Mouse (Mus musculus): ENCODE data around the gene Oscar.

Gene Oscar

DNA sequence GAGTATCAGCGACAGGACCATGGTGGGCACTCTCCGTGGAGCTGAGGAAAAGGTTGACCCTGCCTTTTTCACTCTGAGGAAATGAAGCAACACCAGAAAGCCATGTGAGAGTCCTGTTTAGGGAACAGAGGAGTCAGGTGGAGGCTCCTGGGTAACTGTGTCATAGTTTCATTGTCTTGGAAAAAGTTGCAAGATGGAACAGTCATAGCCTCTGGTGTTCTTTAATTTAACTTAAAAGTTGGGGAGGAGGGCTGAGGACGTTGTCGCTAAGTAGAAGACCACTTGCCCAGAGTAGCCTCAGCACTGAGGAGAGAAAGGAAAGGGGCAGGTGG is at the start of gene Oscar:
Gene Oscar, minus strand, starts transcription at position 101 of the 332 bp plus-strand sequence.
- DNase-seq (ENCODE audit: low read depth, low spot score) = no peak

- DNase-seq (ENCODE audit: low read depth, low spot score) = peak; percentile 95
Observed at GRCm38 (mm10) chr7:3665215-3666114, 49.5 kb upstream of the Oscar start, which contains the start of gene Leng1. Leng1 (minus strand) TSS chr7:3665840.

GRCm38 (mm10) chr7:3664524-3665214 is 48.7 kb upstream of the Oscar start:
- no peak for DNase-seq (ENCODE audit: low read depth, low spot score)

DNA sequence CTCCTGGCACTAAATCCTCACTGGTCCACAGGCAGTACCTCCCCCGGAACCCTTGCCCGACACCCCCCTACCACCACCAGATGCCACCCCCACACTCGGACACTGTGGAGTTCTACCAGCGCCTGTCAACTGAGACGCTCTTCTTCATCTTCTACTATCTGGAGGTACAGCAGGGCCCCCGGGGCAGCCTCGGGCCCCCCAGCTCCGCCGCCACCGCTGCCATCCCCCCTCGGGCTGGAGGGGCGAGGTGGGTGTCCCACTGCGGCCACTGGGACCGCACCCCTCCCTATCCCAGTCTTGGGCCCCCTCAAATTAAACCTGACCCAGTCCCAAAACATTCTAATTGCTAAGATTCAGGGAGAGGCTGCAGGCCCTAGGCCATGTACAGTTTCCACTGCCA is 42.6 kb upstream of the Oscar start:
- no peak for DNase-seq (ENCODE audit: low read depth, low spot score)

DNA sequence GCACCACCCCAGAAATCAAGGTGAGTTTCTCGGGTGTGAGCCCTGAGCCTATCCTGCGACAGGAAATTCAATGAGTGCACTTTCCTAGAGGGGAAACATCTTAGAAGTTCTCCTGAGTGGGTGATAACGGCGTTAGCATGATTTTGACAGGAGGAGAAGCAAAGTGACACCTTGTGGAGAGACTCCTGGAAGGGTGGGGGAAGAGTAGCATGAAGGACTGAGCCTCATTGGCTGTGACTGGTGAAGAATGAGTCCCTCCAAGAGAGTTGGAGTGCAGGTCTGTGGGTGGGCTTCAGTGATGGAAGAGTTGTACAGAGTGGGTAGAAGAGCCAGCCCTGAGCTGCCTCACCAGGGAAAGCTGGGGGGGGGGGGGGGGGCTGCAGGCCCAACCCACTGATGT is 41.0 kb upstream of the Oscar start:
- no peak for DNase-seq (ENCODE audit: low read depth, low spot score)

DNA sequence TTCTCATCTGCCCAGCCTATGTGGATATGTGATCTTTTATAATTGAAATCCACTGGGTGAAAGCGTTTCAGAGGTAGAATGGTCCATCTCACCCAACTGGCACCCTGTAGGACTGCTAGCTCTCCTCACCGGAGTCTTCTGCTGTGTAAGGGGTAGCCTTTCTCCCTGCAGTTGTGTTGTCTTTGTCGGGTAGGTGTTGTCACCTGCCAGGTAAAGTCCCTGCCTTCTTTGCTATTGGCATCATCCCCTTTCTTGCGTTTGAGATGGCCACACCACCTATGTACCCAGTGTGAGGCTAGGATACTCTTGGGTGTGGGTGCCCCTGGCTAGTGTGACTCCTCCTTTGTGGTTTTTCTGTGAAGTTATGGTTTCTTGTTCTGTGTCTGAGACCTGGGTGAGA is 30.7 kb upstream of the Oscar start:
- no peak for DNase-seq (ENCODE audit: low read depth, low spot score)

DNA sequence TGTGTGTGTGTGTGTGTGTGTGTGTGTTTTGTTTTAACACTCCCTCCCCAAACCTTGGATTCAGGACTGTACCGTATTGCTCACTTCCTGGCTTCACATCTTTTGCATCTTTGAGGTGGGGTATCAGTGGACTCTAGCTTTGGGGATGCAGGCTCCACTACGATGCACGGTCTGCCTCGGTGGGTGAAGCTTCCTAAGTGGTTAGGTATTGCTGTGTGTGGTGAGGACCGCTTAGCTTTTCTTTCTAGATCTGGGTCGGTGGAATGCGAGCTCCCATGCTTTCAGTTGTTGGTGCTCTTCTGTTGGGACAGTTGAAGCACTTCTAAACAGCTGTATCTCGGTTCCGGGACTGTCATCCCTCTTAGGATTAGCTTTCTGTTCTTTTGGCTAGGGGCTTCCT is 30.2 kb upstream of the Oscar start:
- no peak for DNase-seq (ENCODE audit: low read depth, low spot score)

DNA sequence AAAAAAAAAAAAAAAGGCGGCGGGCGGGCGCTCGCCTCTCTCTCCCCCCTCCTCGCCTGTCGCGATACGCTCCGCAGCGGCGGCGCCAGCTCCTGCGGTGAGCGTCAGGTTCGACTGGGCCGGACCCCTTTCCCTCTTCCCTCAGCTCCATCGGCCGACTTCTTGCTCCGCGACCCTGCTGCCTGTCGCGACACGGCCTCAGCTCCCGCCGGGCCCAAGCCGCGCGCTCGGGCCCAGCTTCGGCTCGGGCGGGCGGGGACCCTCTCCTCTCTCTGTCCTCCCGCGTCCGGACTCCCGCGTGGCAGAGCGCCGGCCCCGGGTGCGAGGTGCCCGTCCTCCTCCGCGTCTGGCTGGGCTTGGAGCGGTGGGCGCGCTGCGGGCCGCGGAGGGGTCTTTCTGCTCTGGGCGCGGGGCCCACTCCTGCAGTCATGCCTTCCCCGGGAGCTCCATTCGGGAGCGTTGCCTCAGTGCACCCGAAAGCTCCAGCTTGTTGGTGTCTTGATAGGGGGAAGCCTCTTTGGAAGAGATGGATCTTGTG is 29.6 kb upstream of the Oscar start:
- no peak for DNase-seq (ENCODE audit: low read depth, low spot score)

DNA sequence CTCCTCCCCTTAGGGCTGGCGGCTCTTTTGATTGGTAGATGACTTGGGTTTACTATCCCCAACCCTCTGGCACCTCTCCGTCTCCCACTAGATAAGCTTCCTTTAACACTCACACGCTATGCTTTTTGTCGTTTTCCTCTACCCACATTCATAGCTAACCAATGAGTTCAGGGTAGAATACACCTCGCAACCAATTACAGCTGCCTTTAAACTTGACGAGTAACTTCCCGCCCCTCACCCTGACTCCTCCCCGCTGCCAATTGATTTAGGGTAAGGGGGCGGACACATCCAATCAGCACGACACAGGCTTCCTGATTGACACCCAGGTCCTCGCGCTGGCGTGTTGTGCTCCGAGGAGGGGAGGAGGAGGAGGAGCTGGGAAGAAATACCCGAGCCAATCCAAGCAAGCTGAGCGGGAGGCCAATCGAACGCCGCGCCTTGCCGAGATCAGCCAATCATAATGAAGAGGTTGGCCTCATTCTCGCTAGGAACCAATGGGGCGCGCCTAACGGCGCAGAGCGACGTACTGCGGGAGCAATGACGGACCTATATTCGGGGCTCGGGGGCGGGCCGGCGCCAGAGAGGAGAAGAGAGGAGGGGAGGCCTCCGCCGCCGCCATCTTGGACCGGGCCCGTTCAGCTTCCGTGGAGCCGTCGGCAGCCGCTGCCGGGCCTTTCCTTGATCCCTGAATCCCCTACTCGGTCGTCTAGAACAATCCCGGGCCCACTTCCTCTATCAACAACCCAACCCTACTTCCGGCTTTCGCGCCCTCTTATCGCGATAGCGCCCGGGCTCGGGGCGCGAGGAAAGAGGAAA is 28.9 kb upstream of the Oscar start, which contains the start of gene Cnot3:
Gene Cnot3, plus strand, starts transcription at position 597 of the 816 bp plus-strand sequence.
- peak; percentile 98 for DNase-seq (ENCODE audit: low read depth, low spot score)

GRCm38 (mm10) chr7:3644348-3644671 is 28.4 kb upstream of the Oscar start:
- DNase-seq (ENCODE audit: low read depth, low spot score) = no peak

- no peak for DNase-seq (ENCODE audit: low read depth, low spot score)
Observed at GRCm38 (mm10) chr7:3643843-3644242, 27.9 kb upstream of the Oscar start.

DNA sequence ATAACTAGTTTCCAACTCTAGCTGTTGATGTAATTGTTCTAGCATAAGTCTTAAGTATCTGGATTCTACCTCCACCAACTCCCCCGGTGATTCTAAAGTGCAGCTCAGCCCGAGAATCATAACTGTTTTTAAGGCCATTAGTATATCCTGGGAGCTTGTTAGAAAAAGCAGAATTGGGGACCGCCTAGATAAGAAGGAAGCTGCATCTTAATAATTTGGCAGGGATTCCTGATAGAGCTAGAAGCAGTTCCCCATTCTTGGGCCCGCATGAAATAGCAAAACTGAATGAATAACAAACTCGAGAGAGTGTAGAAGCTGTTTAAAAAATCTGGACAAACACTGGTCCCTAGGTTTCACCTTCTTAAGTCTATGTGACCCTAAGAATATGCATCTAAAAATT is 27.5 kb upstream of the Oscar start:
- DNase-seq (ENCODE audit: low read depth, low spot score) = no peak

- no peak for DNase-seq (ENCODE audit: low read depth, low spot score)
Observed at GRCm38 (mm10) chr7:3630478-3630815, 14.5 kb upstream of the Oscar start.

DNA sequence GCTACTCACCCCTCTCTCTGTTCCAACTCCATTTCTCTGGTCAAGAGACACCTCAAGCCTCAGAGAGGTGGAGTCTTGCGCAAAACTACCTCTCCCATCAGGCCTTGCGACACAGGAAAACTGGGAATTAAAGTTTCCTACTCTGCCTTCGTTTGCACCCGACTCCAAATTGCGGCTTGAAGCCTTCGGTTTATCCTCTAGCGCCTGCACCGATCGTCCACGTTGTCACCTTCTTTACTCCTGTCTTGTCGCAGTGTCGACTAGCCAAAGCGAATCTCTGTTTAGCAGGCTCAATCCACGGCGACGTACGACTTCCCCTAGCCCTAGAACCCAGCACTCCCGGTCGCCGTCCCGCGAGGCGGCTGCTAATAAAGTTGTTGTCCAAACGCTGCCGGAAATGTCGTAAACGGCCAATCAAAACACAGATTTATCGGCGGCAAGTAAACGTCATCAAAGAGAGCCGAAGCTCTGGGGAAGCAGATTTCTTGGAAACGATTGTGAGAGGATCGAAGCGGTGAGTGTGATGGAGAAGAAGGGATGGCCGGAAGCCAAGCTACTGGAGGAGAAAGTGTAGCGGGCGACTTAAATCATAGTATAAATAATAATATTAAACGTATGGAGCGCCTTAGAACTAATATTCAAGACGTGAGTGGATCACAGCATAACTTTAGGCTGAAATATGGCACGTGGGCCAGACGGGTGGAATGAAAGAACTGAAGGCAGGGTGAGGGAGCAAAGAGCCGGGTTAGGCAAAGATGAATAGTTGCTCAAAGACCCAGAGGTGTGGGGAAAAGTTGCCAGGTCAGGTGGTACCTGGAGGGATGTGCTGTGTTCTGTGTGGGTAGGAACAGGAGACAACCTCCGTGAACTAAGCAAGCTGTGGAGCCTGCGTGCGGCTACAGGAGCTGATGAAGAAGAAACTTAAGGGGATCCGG is 13.9 kb upstream of the Oscar start, which contains the start of the genes Tfpt and Prpf31:
Gene Tfpt, minus strand, starts transcription at position 387 of the 935 bp plus-strand sequence.
Gene Prpf31, plus strand, starts transcription at position 443 of the 935 bp plus-strand sequence.
- peak; percentile 95 for DNase-seq (ENCODE audit: low read depth, low spot score)

- no peak for DNase-seq (ENCODE audit: low read depth, low spot score)
Observed at GRCm38 (mm10) chr7:3629030-3629429, 13.1 kb upstream of the Oscar start.

DNA sequence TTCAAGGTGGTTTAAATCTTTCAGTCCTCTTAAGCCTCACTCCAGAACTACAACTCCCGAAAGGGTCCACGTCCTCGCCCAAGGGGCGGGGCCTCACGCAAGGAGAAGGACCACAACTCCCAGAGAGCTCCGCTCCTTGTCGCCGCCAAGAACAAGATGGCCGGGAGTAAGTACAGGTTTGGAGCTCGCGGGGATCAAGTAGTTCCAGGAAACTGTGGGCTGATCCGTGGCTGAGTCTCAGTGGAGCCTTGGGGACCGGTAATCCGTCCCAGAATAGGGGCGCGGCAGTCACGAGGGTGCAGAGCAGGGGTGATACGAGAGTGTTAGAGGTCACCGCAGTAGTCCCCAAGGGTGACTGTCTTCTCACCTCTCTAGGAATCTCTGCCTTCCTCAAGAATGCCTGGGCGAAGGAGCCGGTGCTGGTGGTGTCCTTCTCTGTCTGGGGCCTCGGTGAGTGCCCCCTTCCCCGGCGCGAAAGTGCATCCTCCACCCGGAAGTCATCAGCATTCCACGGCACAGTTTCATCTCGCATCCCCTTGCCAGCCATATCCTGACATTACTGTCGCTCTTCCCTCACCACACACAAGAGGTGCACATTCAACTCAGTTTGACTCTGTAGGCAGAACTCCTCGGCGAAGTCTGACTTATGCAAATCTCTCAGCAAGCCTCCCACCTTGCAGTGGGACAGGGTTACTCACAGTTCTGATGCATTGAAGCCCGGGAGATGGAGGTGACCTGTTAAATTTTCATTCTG is 1.5 kb upstream of the Oscar start, which contains the start of gene Ndufa3:
Gene Ndufa3, plus strand, starts transcription at position 132 of the 754 bp plus-strand sequence.
- DNase-seq (ENCODE audit: low read depth, low spot score) = peak; percentile 72

GRCm38 (mm10) chr7:3616389-3617241 is 658 bp upstream of the Oscar start:
- DNase-seq (ENCODE audit: low read depth, low spot score) = no peak

GRCm38 (mm10) chr7:3614021-3614420 is 1.9 kb downstream of the Oscar start:
- no peak for DNase-seq (ENCODE audit: low read depth, low spot score)

- DNase-seq (ENCODE audit: low read depth, low spot score) = no peak
Observed at GRCm38 (mm10) chr7:3611006-3611405, 5.0 kb downstream of the Oscar start.
